Mouse (Mus musculus): ENCODE results near the gene Catsperd. TPM values are rescaled to one million over a fixed set of nuclear protein-coding genes. Genes with fewer than 3 reads are reported as not detected.

Catsperd gene
- polyA plus RNA-seq, 1 experiment from 2014 or later: 0.78 TPM

DNA sequence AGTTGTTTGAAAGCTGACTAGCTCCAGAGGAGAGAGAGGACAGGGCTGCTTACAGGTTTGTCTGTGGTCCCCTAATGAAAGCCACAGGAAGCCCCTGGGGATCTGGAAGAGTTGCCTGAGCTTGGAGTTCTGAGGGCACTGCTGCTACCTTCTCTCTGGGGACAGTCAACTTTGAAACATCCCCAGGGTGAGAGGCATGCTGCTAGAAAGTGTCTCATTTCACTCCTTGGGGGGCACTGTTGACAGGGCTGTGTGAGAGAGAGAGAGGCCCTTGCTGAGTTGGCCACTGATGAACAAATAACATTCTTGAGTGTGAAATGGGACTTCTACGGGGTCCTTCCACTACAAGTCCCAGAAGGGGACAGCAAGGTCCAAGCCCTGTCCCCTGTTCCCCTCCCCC is 40.2 kb upstream of the Catsperd start:
- ATAC-seq (replicated peaks; ENCODE audit: low FRiP score, low read depth) (no peak), DNase-seq (ENCODE audit: low spot score) (no peak)
- no peaks in the 10 kb centered on the region for H3K27me3 ChIP-seq (ENCODE audit: insufficient read depth, low read length)
- no peak overlapping the region for H3K4me3 ChIP-seq (replicated peaks; ENCODE audit: low read depth, low read length)
- no peak for TF ChIP-seq CTCF (IDR thresholded peaks at IDR 0.05; ENCODE audit: low read depth)
- WGBS: 48% methylated on average over 1 of the region's 1 CpGs
- peaks cover 13% of the 10 kb centered on the region; the same call in 1 of the 2 replicates for H3K4me1 ChIP-seq (replicated peaks; ENCODE audit: insufficient read depth, low read length)
- H3K36me3 ChIP-seq (ENCODE audit: insufficient read depth, low read length): peaks cover 49% of the 10 kb centered on the region; the same call in 1 of the 2 replicates
- no peaks in the 10 kb centered on the region for H3K9me3 ChIP-seq (replicated peaks; ENCODE audit: low read length)
- no peak overlapping the region for H3K4me2 ChIP-seq (ENCODE audit: low read length)
- no peak overlapping the region for H3K27ac ChIP-seq
- no peak overlapping the region for H3K9ac ChIP-seq (ENCODE audit: low read depth, low read length)

DNA sequence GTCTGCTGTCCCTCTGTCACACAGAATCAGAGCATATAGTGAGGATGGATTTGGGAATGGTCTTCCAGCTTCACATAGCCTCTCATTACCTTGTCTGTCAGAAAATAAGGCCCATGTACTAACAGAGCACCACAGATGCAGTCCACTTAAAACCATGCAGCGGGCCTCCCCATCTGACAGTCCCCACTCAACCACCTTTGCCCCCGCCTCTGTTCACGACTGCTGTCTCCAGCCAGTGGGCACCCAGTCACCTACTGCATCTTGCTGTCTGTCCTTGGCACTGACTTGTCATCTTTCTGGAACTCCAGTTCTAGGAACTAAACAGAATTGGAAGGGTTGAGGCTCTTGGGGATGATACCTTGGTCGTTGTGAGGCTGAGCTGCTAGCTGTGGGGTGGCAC is 39.0 kb upstream of the Catsperd start:
- H3K4me1 ChIP-seq (replicated peaks; ENCODE audit: insufficient read depth, low read length): peaks cover 7% of the 10 kb centered on the region; the same call in 1 of the 2 replicates
- H3K9me3 ChIP-seq (replicated peaks; ENCODE audit: low read length): no peaks in the 10 kb centered on the region
- 92% methylated on average over 4 of the region's 4 CpGs for WGBS
- no peak overlapping the region for H3K9ac ChIP-seq (ENCODE audit: low read depth, low read length)
- no peak overlapping the region for H3K4me3 ChIP-seq (replicated peaks; ENCODE audit: low read depth, low read length)
- H3K27ac ChIP-seq: no peak overlapping the region
- H3K36me3 ChIP-seq (ENCODE audit: insufficient read depth, low read length): peaks cover 60% of the 10 kb centered on the region; the same call in 1 of the 2 replicates
- no peak for TF ChIP-seq CTCF (IDR thresholded peaks at IDR 0.05; ENCODE audit: low read depth)
- ATAC-seq (replicated peaks; ENCODE audit: low FRiP score, low read depth) (no peak), DNase-seq (ENCODE audit: low spot score) (no peak)
- no peak overlapping the region for H3K4me2 ChIP-seq (ENCODE audit: low read length)
- no peaks in the 10 kb centered on the region for H3K27me3 ChIP-seq (ENCODE audit: insufficient read depth, low read length)

- H3K4me3 ChIP-seq (replicated peaks; ENCODE audit: low read depth, low read length): no peak overlapping the region
- no peak overlapping the region for H3K4me2 ChIP-seq (ENCODE audit: low read length)
- no peaks in the 10 kb centered on the region for H3K9me3 ChIP-seq (replicated peaks; ENCODE audit: low read length)
- H3K9ac ChIP-seq (ENCODE audit: low read depth, low read length): no peak overlapping the region
- H3K4me1 ChIP-seq (replicated peaks; ENCODE audit: insufficient read depth, low read length): no peaks in the 10 kb centered on the region
- DNase-seq (ENCODE audit: low spot score): no peak
- no peak overlapping the region for H3K27ac ChIP-seq
- no peak for TF ChIP-seq CTCF (IDR thresholded peaks at IDR 0.05; ENCODE audit: low read depth)
- H3K27me3 ChIP-seq (ENCODE audit: insufficient read depth, low read length): no peaks in the 10 kb centered on the region
- ATAC-seq (replicated peaks; ENCODE audit: low FRiP score, low read depth): no peak
- H3K36me3 ChIP-seq (ENCODE audit: insufficient read depth, low read length): peaks cover 87% of the 10 kb centered on the region
These were observed 35.4 kb upstream of the Catsperd start for GRCm38 (mm10) chr17:56592553-56592952.

DNA sequence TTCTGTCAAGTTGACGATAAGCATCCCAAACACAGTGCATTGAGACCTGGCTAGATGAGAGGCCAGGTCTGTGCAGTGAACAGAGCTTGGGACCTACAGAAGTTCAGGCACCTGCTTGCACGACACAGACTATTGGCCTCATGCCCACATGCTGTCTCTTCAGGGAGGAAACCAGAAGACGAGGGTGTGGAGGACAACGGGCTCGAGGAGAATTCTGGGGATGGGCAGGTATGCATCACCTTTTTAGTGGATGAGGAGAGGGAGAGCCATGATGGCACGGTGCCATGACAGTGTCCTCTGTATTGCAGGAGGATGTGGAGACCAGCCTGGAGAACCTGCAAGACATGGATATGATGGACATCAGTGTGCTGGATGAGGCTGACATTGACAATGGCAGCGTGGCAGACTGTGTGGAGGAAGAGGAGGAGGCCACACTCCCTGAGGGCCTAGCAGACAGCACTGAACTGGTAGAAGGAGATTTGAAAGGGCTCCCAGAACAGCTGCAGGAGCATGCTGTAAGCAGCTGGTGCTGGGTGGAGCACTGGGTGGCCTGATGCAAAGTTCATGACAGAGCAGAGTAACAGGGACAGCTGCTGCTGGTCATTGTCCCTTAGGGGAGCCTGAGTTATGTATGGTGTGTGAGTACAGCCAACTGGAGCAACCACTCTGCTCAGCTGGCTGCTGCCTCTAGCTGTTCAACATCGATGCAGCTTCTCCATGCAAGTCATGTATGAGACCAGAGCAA is 34.2 kb upstream of the Catsperd start:
- ATAC-seq (replicated peaks; ENCODE audit: low FRiP score, low read depth) (no peak), DNase-seq (ENCODE audit: low spot score) (no peak)
- 89% methylated on average over 8 of the region's 8 CpGs for WGBS

DNA sequence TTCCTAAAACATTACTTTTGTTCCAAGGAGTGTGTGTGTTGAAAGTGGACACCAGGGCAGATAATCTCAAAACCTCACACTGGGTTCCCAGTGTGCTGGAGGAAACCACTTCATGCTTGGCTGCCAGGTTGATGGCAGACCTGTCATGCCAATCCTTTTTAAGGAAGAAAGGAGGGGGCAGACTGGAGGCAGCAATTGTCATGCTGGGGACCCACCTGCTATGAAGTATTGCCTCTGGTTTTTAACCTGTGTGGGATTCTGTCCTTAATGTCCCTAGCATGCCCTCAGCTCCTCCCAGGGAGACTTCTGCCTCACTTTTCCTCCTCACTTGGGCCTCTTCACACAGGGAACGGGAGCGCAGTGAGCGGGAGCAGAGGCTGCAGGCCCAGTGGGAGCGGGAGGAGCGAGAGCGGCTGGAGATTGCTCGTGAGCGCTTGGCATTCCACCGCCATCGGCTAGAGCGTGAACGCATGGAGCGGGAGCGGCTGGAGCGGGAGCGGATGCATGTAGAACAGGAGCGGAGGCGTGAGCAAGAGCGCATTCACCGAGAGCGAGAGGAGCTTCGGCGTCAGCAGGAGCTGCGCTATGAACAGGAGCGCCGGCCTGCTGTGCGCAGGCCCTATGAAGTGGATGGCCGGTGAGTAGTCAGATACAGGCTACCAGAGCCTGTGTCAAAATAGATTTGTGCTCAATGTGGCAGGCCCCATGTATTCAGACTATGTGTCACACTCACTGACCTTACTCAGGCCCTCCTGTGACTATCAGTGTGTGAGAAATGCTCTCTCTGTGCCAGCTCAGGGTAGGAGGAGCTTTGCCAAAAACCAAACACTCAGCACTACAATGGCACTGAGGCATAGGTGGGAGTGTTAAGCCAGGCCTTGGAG is 24.5 kb upstream of the Catsperd start:
- DNase-seq (ENCODE audit: low spot score) (no peak), ATAC-seq (replicated peaks; ENCODE audit: low FRiP score, low read depth) (no peak)
- Histone ChIP-seq H3K27ac (no peak overlapping the region), H3K4me3 (replicated peaks; ENCODE audit: low read depth, low read length) (no peak overlapping the region), H3K9ac (ENCODE audit: low read depth, low read length) (no peak overlapping the region), H3K27me3 (ENCODE audit: insufficient read depth, low read length) (no peaks in the 10 kb centered on the region), H3K9me3 (replicated peaks; ENCODE audit: low read length) (no peaks in the 10 kb centered on the region), H3K36me3 (ENCODE audit: insufficient read depth, low read length) (peaks cover 74% of the 10 kb centered on the region), H3K4me1 (replicated peaks; ENCODE audit: insufficient read depth, low read length) (peaks cover 1% of the 10 kb centered on the region), H3K4me2 (ENCODE audit: low read length) (no peak overlapping the region)
- no peak for TF ChIP-seq CTCF (IDR thresholded peaks at IDR 0.05; ENCODE audit: low read depth)
- WGBS: 94% methylated on average over 28 of the region's 28 CpGs

More for the DNA sequence above, 34.2 kb upstream of the Catsperd start:
- TF ChIP-seq CTCF (IDR thresholded peaks at IDR 0.05; ENCODE audit: low read depth): no peak
- Histone ChIP-seq H3K27me3 (ENCODE audit: insufficient read depth, low read length) (no peaks in the 10 kb centered on the region), H3K9me3 (replicated peaks; ENCODE audit: low read length) (no peaks in the 10 kb centered on the region), H3K4me1 (replicated peaks; ENCODE audit: insufficient read depth, low read length) (no peaks in the 10 kb centered on the region), H3K36me3 (ENCODE audit: insufficient read depth, low read length) (peaks cover 87% of the 10 kb centered on the region), H3K4me3 (replicated peaks; ENCODE audit: low read depth, low read length) (no peak overlapping the region), H3K9ac (ENCODE audit: low read depth, low read length) (no peak overlapping the region), H3K4me2 (ENCODE audit: low read length) (no peak overlapping the region), H3K27ac (no peak overlapping the region)

DNA sequence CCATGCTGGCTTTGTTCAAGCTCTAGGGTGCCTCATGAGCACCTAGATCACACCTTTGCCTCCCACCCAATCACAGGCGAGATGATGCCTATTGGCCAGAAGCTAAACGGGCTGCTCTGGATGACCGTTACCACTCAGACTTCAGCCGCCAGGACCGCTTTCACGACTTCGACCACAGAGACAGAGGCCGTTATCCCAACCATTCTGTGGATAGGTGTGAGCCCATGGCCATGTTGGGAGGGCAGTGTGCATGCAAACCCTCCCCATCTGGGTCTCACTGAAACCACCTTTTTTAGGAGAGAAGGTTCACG is 23.9 kb upstream of the Catsperd start:
- H3K4me2 ChIP-seq (ENCODE audit: low read length): no peak overlapping the region
- H3K27ac ChIP-seq: no peak overlapping the region
- H3K27me3 ChIP-seq (ENCODE audit: insufficient read depth, low read length): no peaks in the 10 kb centered on the region
- H3K36me3 ChIP-seq (ENCODE audit: insufficient read depth, low read length): peaks cover 74% of the 10 kb centered on the region
- DNase-seq (ENCODE audit: low spot score) (no peak), ATAC-seq (replicated peaks; ENCODE audit: low FRiP score, low read depth) (no peak)
- no peak for TF ChIP-seq CTCF (IDR thresholded peaks at IDR 0.05; ENCODE audit: low read depth)
- H3K9ac ChIP-seq (ENCODE audit: low read depth, low read length): no peak overlapping the region
- 82% methylated on average over 9 of the region's 9 CpGs for WGBS
- H3K4me3 ChIP-seq (replicated peaks; ENCODE audit: low read depth, low read length): no peak overlapping the region
- no peaks in the 10 kb centered on the region for H3K9me3 ChIP-seq (replicated peaks; ENCODE audit: low read length)
- peaks cover 5% of the 10 kb centered on the region for H3K4me1 ChIP-seq (replicated peaks; ENCODE audit: insufficient read depth, low read length)
